Mouse (Mus musculus) liver, embryonic 11.5 days (tissue): ENCODE results near the gene Ncoa7. TPM values are rescaled to one million over a fixed set of nuclear protein-coding genes. Genes with fewer than 3 reads are reported as not detected.

Experiments used
- ATAC-seq: fragments of 200-750 bp; cut with Nextera tagmentation; replicated peaks from 2 replicates; pipeline ENCODE4 v1.8.0; 2017; ENCODE audit warnings: moderate number of reproducible peaks, mild to moderate bottlenecking, moderate TSS enrichment, moderate library complexity; ENCODE audit not compliant: low FRiP score
- DNase-seq: peaks from one replicate; pipeline ENCODE4 v3.0.0-alpha.2; 2017; ENCODE audit warnings: low spot score
- H3K27ac ChIP-seq: fragments of 300-500 bp; sonication (generic); 2 replicates; pipeline ENCODE4 v1.5.1; 2014; ENCODE audit warnings: mild to moderate bottlenecking, low read depth, low read length, control low read depth
- H3K27me3 ChIP-seq: fragments of 300-500 bp; sonication (generic); replicated peaks from 2 replicates; pipeline ENCODE4 v1.6.1; 2014; ENCODE audit warnings: low read length, mixed read lengths; ENCODE audit not compliant: control insufficient read depth, insufficient read depth
- H3K36me3 ChIP-seq: fragments of 300-500 bp; sonication (generic); 2 replicates; pipeline ENCODE4 v1.6.1; 2014; ENCODE audit warnings: mild to moderate bottlenecking, low read length, moderate library complexity, mixed read lengths; ENCODE audit not compliant: control insufficient read depth, insufficient read depth
- H3K4me1 ChIP-seq: fragments of 300-500 bp; sonication (generic); replicated peaks from 2 replicates; pipeline ENCODE4 v1.6.1; 2014; ENCODE audit warnings: low read length, mixed read lengths; ENCODE audit not compliant: control insufficient read depth, insufficient read depth
- H3K4me2 ChIP-seq: fragments of 300-500 bp; sonication (generic); 2 replicates; pipeline ENCODE4 v1.6.1; 2014; ENCODE audit warnings: mild to moderate bottlenecking, control low read depth, moderate library complexity
- H3K4me3 ChIP-seq: fragments of 300-500 bp; sonication (generic); 2 replicates; pipeline ENCODE4 v1.5.1; 2014; ENCODE audit warnings: low read depth, low read length, control low read depth
- H3K9ac ChIP-seq: fragments of 300-500 bp; sonication (generic); 2 replicates; pipeline ENCODE4 v1.6.1; 2014; ENCODE audit warnings: low read depth, low read length, control low read depth
- H3K9me3 ChIP-seq: fragments of 300-500 bp; sonication (generic); 2 replicates; pipeline ENCODE4 v1.6.1; 2016; ENCODE audit warnings: low read length, inconsistent platforms, mixed read lengths; ENCODE audit not compliant: control insufficient read depth
- WGBS: fragments of 180-500 bp; shearing (Covaris S2); extraction: QIAGEN DNeasy Blood & Tissue Kit; methylation state at CpG from one replicate; pipeline ENCODE4 v1.1.7; 2014; 5-methylcytosine and 5-hydroxymethylcytosine counted together
- polyA plus RNA-seq: library from polyadenylated mRNA; unstranded; fragments of >200 nt; fragmentation: Nextera tagmentation; extraction: Ambion mirVana; gene quantifications from 2 replicates; pipeline ENCODE4 v1.2.1, GENCODE M21; 2014

Ncoa7 gene
- polyA plus RNA-seq, 1 experiment from 2014 or later: 11.2 TPM

GRCm38 (mm10) chr10:30774396-30774795, 28.7 kb downstream of the Ncoa7 start:
- H3K9me3 ChIP-seq: no peaks in the 10 kb centered on the region
- no peaks in the 10 kb centered on the region for H3K27me3 ChIP-seq
- no peak for ATAC-seq
- H3K27ac ChIP-seq: no peak overlapping the region
- H3K4me2 ChIP-seq: no peak overlapping the region
- no peak overlapping the region for H3K4me3 ChIP-seq
- no peak for DNase-seq
- no peaks in the 10 kb centered on the region for H3K4me1 ChIP-seq
- WGBS: 96% methylated on average over 2 of the region's 2 CpGs
- H3K36me3 ChIP-seq: no peaks in the 10 kb centered on the region
- H3K9ac ChIP-seq: no peak overlapping the region

- Histone ChIP-seq H3K4me3 (no peak overlapping the region), H3K36me3 (no peaks in the 10 kb centered on the region), H3K4me2 (no peak overlapping the region), H3K9me3 (no peaks in the 10 kb centered on the region), H3K27me3 (no peaks in the 10 kb centered on the region), H3K9ac (no peak overlapping the region), H3K27ac (no peak overlapping the region), H3K4me1 (no peaks in the 10 kb centered on the region)
- WGBS: 74% methylated on average over 5 of the region's 5 CpGs
- ATAC-seq: no peak
- DNase-seq: no peak
These were observed 29.9 kb downstream of the Ncoa7 start for GRCm38 (mm10) chr10:30773181-30773580.

GRCm38 (mm10) chr10:30771417-30772158, 31.5 kb downstream of the Ncoa7 start:
- Histone ChIP-seq H3K27me3 (no peaks in the 10 kb centered on the region), H3K9ac (no peak overlapping the region), H3K4me3 (no peak overlapping the region), H3K4me1 (no peaks in the 10 kb centered on the region), H3K9me3 (no peaks in the 10 kb centered on the region), H3K36me3 (no peaks in the 10 kb centered on the region), H3K27ac (no peak overlapping the region), H3K4me2 (no peak overlapping the region)
- no peak for DNase-seq
- 83% methylated on average over 5 of the region's 5 CpGs for WGBS
- ATAC-seq: no peak

- no peak overlapping the region for H3K9ac ChIP-seq
- DNase-seq: no peak
- H3K4me2 ChIP-seq: no peak overlapping the region
- peaks cover 5% of the 10 kb centered on the region; the same call in 1 of the 2 replicates for H3K4me1 ChIP-seq
- no peaks in the 10 kb centered on the region for H3K27me3 ChIP-seq
- no peak for ATAC-seq
- no peaks in the 10 kb centered on the region for H3K36me3 ChIP-seq
- no peak overlapping the region for H3K27ac ChIP-seq
- no peak overlapping the region for H3K4me3 ChIP-seq
- 97% methylated on average over 1 of the region's 1 CpGs for WGBS
- no peaks in the 10 kb centered on the region for H3K9me3 ChIP-seq
These were observed 34.3 kb downstream of the Ncoa7 start for GRCm38 (mm10) chr10:30768820-30769219.

GRCm38 (mm10) chr10:30768250-30768649, 34.9 kb downstream of the Ncoa7 start:
- 83% methylated on average over 3 of the region's 3 CpGs for WGBS
- H3K9me3 ChIP-seq: no peaks in the 10 kb centered on the region
- H3K27ac ChIP-seq: no peak overlapping the region
- no peak overlapping the region for H3K4me2 ChIP-seq
- no peak overlapping the region for H3K4me3 ChIP-seq
- H3K27me3 ChIP-seq: no peaks in the 10 kb centered on the region
- H3K9ac ChIP-seq: no peak overlapping the region
- H3K36me3 ChIP-seq: no peaks in the 10 kb centered on the region
- ATAC-seq (no peak), DNase-seq (no peak)
- peaks cover 9% of the 10 kb centered on the region; the same call in 1 of the 2 replicates for H3K4me1 ChIP-seq

- H3K4me1 ChIP-seq: peaks cover 9% of the 10 kb centered on the region; the same call in 1 of the 2 replicates
- DNase-seq (peak; percentile 67), ATAC-seq (peak; percentile 100)
- H3K27me3 ChIP-seq: no peaks in the 10 kb centered on the region
- no peak overlapping the region for H3K4me3 ChIP-seq
- H3K9me3 ChIP-seq: no peaks in the 10 kb centered on the region
- peak overlapping the region; percentile 36 for H3K4me2 ChIP-seq
- H3K36me3 ChIP-seq: no peaks in the 10 kb centered on the region
- H3K27ac ChIP-seq: peak overlapping the region; percentile 90
- 32% methylated on average over 8 of the region's 8 CpGs for WGBS
- peak overlapping the region; percentile 40 for H3K9ac ChIP-seq
These were observed 39.9 kb downstream of the Ncoa7 start for GRCm38 (mm10) chr10:30763179-30763770.

GRCm38 (mm10) chr10:30762284-30762964, 40.7 kb downstream of the Ncoa7 start:
- no peak for DNase-seq
- Histone ChIP-seq H3K4me1 (peaks cover 9% of the 10 kb centered on the region; the same call in 1 of the 2 replicates), H3K36me3 (no peaks in the 10 kb centered on the region), H3K4me2 (peak overlapping the region; percentile 18; the same call in 1 of the 2 replicates), H3K27me3 (no peaks in the 10 kb centered on the region), H3K27ac (peak overlapping the region; percentile 90), H3K9ac (no peak overlapping the region; the same call in 1 of the 2 replicates), H3K4me3 (no peak overlapping the region), H3K9me3 (no peaks in the 10 kb centered on the region)
- 82% methylated on average over 4 of the region's 4 CpGs for WGBS
- ATAC-seq: no peak

- DNase-seq (no peak), ATAC-seq (no peak)
- Histone ChIP-seq H3K4me1 (peaks cover 16% of the 10 kb centered on the region), H3K27ac (no peak overlapping the region), H3K4me2 (no peak overlapping the region), H3K9ac (no peak overlapping the region), H3K27me3 (no peaks in the 10 kb centered on the region), H3K9me3 (no peaks in the 10 kb centered on the region), H3K4me3 (no peak overlapping the region), H3K36me3 (no peaks in the 10 kb centered on the region)
- WGBS: 85% methylated on average over 8 of the region's 8 CpGs
These were observed 43.6 kb downstream of the Ncoa7 start for GRCm38 (mm10) chr10:30759360-30760147.
